Mouse (Mus musculus) CH12.LX (cell line): ENCODE measurements around the gene Slfn8. TPM values are rescaled to one million over a fixed set of nuclear protein-coding genes. Genes with fewer than 3 reads are reported as not detected.

Experiments used
- DNase-seq: peaks from one replicate; pipeline ENCODE4 v3.0.0-alpha.2; 2013; ENCODE audit errors: extremely low read depth
- H3K27ac ChIP-seq: 2 replicates; pipeline ENCODE4 v1.5.1; 2012; ENCODE audit warnings: low read depth, mild to moderate bottlenecking, control low read depth, moderate library complexity; ENCODE audit not compliant: insufficient read depth
- H3K27me3 ChIP-seq: replicated peaks from 2 replicates; pipeline ENCODE3; 2012; ENCODE audit warnings: inconsistent platforms
- H3K36me3 ChIP-seq, 2 experiments: replicated peaks in 1 of 2; 2 replicates each; pipeline versions ENCODE3 to v1.6.1; 2012; ENCODE audit warnings: inconsistent platforms in 1 of 2, low read length in 1 of 2, mild to moderate bottlenecking in 1 of 2, mixed read lengths in 1 of 2, moderate library complexity in 1 of 2; ENCODE audit not compliant: control insufficient read depth in 1 of 2, insufficient read depth in 1 of 2
- H3K4me1 ChIP-seq, 2 experiments: 2 replicates each; pipeline ENCODE4 v1.6.1; 2012; ENCODE audit warnings: inconsistent platforms in 1 of 2, moderate library complexity in 1 of 2; ENCODE audit not compliant: insufficient read depth in 2 of 2, control insufficient read depth in 1 of 2
- H3K4me2 ChIP-seq: 2 replicates; pipeline ENCODE4 v1.6.1; 2012; ENCODE audit warnings: low read depth, mild to moderate bottlenecking, control low read depth; ENCODE audit not compliant: poor library complexity, insufficient read depth, severe bottlenecking
- H3K4me3 ChIP-seq, 3 experiments: fragments of 150-350 bp in 1 of 3; sonication (generic) in 1 of 3; replicated peaks in 1 of 3; 2 replicates each; pipeline versions ENCODE3 to v1.5.1; 2011 to 2012; ENCODE audit warnings: low read depth in 2 of 3, low read length in 2 of 3, mild to moderate bottlenecking in 2 of 3, moderate library complexity in 2 of 3, control low read depth in 1 of 3, improper control_type of control experiment in 1 of 3, inconsistent platforms in 1 of 3, mixed read lengths in 1 of 3; ENCODE audit not compliant: poor library complexity in 1 of 3
- H3K79me2 ChIP-seq: replicated peaks from 2 replicates; pipeline ENCODE4 v1.6.1; 2012; ENCODE audit warnings: mild to moderate bottlenecking, moderate library complexity; ENCODE audit not compliant: control insufficient read depth, poor library complexity, insufficient read depth, severe bottlenecking; ENCODE audit errors: extremely low read depth
- H3K9ac ChIP-seq: 2 replicates; pipeline ENCODE4 v1.6.1; 2012; ENCODE audit warnings: low read depth, mild to moderate bottlenecking, control low read depth, moderate library complexity; ENCODE audit not compliant: insufficient read depth
- H3K9me3 ChIP-seq: replicated peaks from 2 replicates; pipeline ENCODE3; 2012; ENCODE audit warnings: low read length, inconsistent platforms, mixed read lengths
- BHLHE40 ChIP-seq: IDR thresholded peaks from 2 replicates; pipeline ENCODE4 v1.6.1; 2011; ENCODE audit warnings: mild to moderate bottlenecking, low read depth, low read length, improper control_type of control experiment
- CTCF ChIP-seq, 2 experiments: IDR thresholded peaks in 1 of 2; conservative IDR thresholded peaks in 1 of 2; 2 replicates each; pipeline ENCODE4 v1.5.1; 2011 to 2012; ENCODE audit warnings: low read depth in 2 of 2, low read length in 2 of 2, improper control_type of control experiment in 1 of 2, inconsistent platforms in 1 of 2, mild to moderate bottlenecking in 1 of 2, moderate library complexity in 1 of 2
- ELF1 ChIP-seq: IDR thresholded peaks from 2 replicates; pipeline ENCODE4 v1.6.1; 2014; ENCODE audit warnings: low read depth, mild to moderate bottlenecking, inconsistent platforms, low read length, improper control_type of control experiment
- EP300 ChIP-seq: IDR thresholded peaks from 2 replicates; pipeline ENCODE4 v1.6.1; 2011; ENCODE audit warnings: low read length, improper control_type of control experiment
- ETS1 ChIP-seq: conservative IDR thresholded peaks from 2 replicates; pipeline ENCODE4 v1.6.1; 2012; ENCODE audit warnings: low read depth, mild to moderate bottlenecking, inconsistent platforms, low read length, improper control_type of control experiment, moderate library complexity
- GABPA ChIP-seq: IDR thresholded peaks from 2 replicates; pipeline ENCODE4 v1.6.1; 2012; ENCODE audit warnings: low read depth, low read length, improper control_type of control experiment, inconsistent platforms; ENCODE audit not compliant: insufficient replicate concordance
- IRF4 ChIP-seq: IDR thresholded peaks from 2 replicates; pipeline ENCODE4 v1.6.1; 2014; ENCODE audit warnings: low read depth, mild to moderate bottlenecking, inconsistent platforms, low read length, improper control_type of control experiment
- JUN ChIP-seq: IDR thresholded peaks from 2 replicates; pipeline ENCODE4 v1.6.1; 2011; ENCODE audit warnings: low read depth, mild to moderate bottlenecking, low read length, improper control_type of control experiment, moderate library complexity; ENCODE audit not compliant: insufficient read depth
- JUND ChIP-seq: conservative IDR thresholded peaks from 2 replicates; pipeline ENCODE4 v1.6.1; 2011; ENCODE audit warnings: low read depth, low read length, improper control_type of control experiment
- MAFK ChIP-seq: IDR thresholded peaks from 2 replicates; pipeline ENCODE4 v1.6.1; 2011; ENCODE audit warnings: low read length, improper control_type of control experiment; ENCODE audit not compliant: insufficient replicate concordance
- MAZ ChIP-seq: IDR thresholded peaks from 2 replicates; pipeline ENCODE4 v1.6.1; 2012; ENCODE audit warnings: low read depth, mild to moderate bottlenecking, inconsistent platforms, low read length, improper control_type of control experiment, moderate library complexity
- MEF2A ChIP-seq: IDR thresholded peaks from 2 replicates; pipeline ENCODE4 v1.6.1; 2014; ENCODE audit warnings: low read depth, mild to moderate bottlenecking, inconsistent platforms, low read length, improper control_type of control experiment, borderline replicate concordance
- MXI1 ChIP-seq: IDR thresholded peaks from 2 replicates; pipeline ENCODE4 v1.6.1; 2011; ENCODE audit warnings: mild to moderate bottlenecking, low read depth, low read length, improper control_type of control experiment
- MYC ChIP-seq: IDR thresholded peaks from 2 replicates; pipeline ENCODE4 v1.6.1; 2011; ENCODE audit warnings: low read depth, mild to moderate bottlenecking, improper control_type of control experiment, low read length
- NELFE ChIP-seq: IDR thresholded peaks from 2 replicates; pipeline ENCODE4 v1.6.1; 2011; ENCODE audit warnings: low read depth, low read length, improper control_type of control experiment
- PAX5 ChIP-seq: IDR thresholded peaks from 2 replicates; pipeline ENCODE4 v1.6.1; 2012; ENCODE audit warnings: low read length, inconsistent platforms, mixed read lengths
- POLR2AphosphoS2 ChIP-seq: IDR thresholded peaks from 2 replicates; pipeline ENCODE4 v1.6.1; 2011; ENCODE audit warnings: low read depth, low read length, improper control_type of control experiment
- RAD21 ChIP-seq: IDR thresholded peaks from 2 replicates; pipeline ENCODE4 v1.6.1; 2011; ENCODE audit warnings: low read depth, mild to moderate bottlenecking, low read length, improper control_type of control experiment, moderate library complexity
- RCOR1 ChIP-seq: conservative IDR thresholded peaks from 2 replicates; pipeline ENCODE4 v1.6.1; 2012; ENCODE audit warnings: low read depth, mild to moderate bottlenecking, inconsistent platforms, low read length, improper control_type of control experiment
- SIN3A ChIP-seq: IDR thresholded peaks from 2 replicates; pipeline ENCODE4 v1.6.1; 2012; ENCODE audit warnings: low read length, improper control_type of control experiment, inconsistent platforms
- SMC3 ChIP-seq: IDR thresholded peaks from 2 replicates; pipeline ENCODE4 v1.6.1; 2011; ENCODE audit warnings: low read depth, low read length, improper control_type of control experiment
- TBP ChIP-seq: conservative IDR thresholded peaks from 2 replicates; pipeline ENCODE4 v1.6.1; 2011; ENCODE audit warnings: low read depth, low read length, improper control_type of control experiment
- TCF12 ChIP-seq: IDR thresholded peaks from 2 replicates; pipeline ENCODE4 v1.6.1; 2014; ENCODE audit warnings: low read depth, mild to moderate bottlenecking, inconsistent platforms, low read length, improper control_type of control experiment
- ZC3H11A ChIP-seq: IDR thresholded peaks from 2 replicates; pipeline ENCODE4 v1.6.1; 2012; ENCODE audit warnings: low read depth, mild to moderate bottlenecking, inconsistent platforms, low read length, improper control_type of control experiment
- ZMIZ1 ChIP-seq: IDR thresholded peaks from 2 replicates; pipeline ENCODE4 v1.6.1; 2012; ENCODE audit warnings: low read depth, mild to moderate bottlenecking, inconsistent platforms, low read length, improper control_type of control experiment
- ZNF384 ChIP-seq: IDR thresholded peaks from 2 replicates; pipeline ENCODE4 v1.6.1; 2012; ENCODE audit warnings: low read depth, low read length, improper control_type of control experiment, inconsistent platforms
- dilution Hi-C: fragments of 300-500 bp; cut with MboI; formaldehyde crosslinking; loops from 2 replicates; pipeline ENCODE4 v1.14.3; 2020; ENCODE audit warnings: low sequenced_read_pairs; ENCODE audit not compliant: extremely low pct_unique_long_range_greater_than_20kb, extremely low pct_ligation_motif_present
- in situ Hi-C: fragments of 300-500 bp; cut with MboI; formaldehyde crosslinking; loops from 3 replicates; pipeline ENCODE4 v1.14.3; 2019; ENCODE audit warnings: low sequenced_read_pairs, low pct_ligation_motif_present, low pct_unique_long_range_greater_than_20kb, mixed read lengths
- polyA plus RNA-seq: library from polyadenylated mRNA; unstranded; fragments of >175 nt; gene quantifications from 2 replicates; pipeline ENCODE4 v1.2.1, GENCODE M21; 2012; ENCODE audit warnings: low read depth; ENCODE audit not compliant: insufficient read length
- total RNA-seq, 2 experiments: library from RNA; depleted of rRNA; stranded (reverse); fragments of 300-350 nt in 1 of 2; fragments of >200 nt in 1 of 2; gene quantifications; 2 replicates each; pipeline ENCODE4 v1.2.3; 2012 to 2014

Slfn8 gene
- total and polyA plus RNA-seq, 3 experiments: 3.4 to 6.3 (median 4.1) TPM

GRCm38 (mm10) chr11:83045642-83046041 is 25.0 kb upstream of the Slfn8 start:
- in situ Hi-C loops: no loop called here
- H3K79me2 ChIP-seq: no peaks in the 10 kb centered on the region
- peak; percentile 45 for DNase-seq
- TF ChIP-seq BHLHE40: peak; percentile 73
- no peak for TF ChIP-seq RAD21
- TF ChIP-seq MAFK: no peak
- peak; percentile 79; the same call in 1 of the 2 replicates for TF ChIP-seq MEF2A
- TF ChIP-seq MAZ: no peak
- no peak for TF ChIP-seq CTCF (conservative IDR thresholded peaks at IDR 0.05 in 1 of 2, IDR thresholded peaks at IDR 0.05 in 1 of 2; ENCODE audit: low read depth in 2 of 2, low read length in 2 of 2)
- TF ChIP-seq JUND: peak; percentile 55
- no peak for TF ChIP-seq GABPA
- TF ChIP-seq JUN: peak; percentile 46; the same call in 1 of the 2 replicates
- TF ChIP-seq ZMIZ1: no peak
- no peak for TF ChIP-seq PAX5
- no peak for TF ChIP-seq NELFE
- peak; percentile 66; the same call in 1 of the 2 replicates for TF ChIP-seq IRF4
- TF ChIP-seq POLR2AphosphoS2: no peak
- no peak for TF ChIP-seq MXI1
- TF ChIP-seq EP300: peak; percentile 67; the same call in 1 of the 2 replicates
- TF ChIP-seq TBP: no peak
- TF ChIP-seq MYC: no peak
- no peak for TF ChIP-seq ELF1
- no peak for TF ChIP-seq SMC3
- TF ChIP-seq ETS1: peak; percentile 77
- TF ChIP-seq SIN3A: no peak
- no peak for TF ChIP-seq RCOR1
- TF ChIP-seq ZC3H11A: no peak
- TF ChIP-seq TCF12: no peak
- no peak for TF ChIP-seq ZNF384
- TF ChIP-seq, all 38 proteins: peak for 7
- H3K4me2 ChIP-seq: no peak overlapping the region; the same call in 1 of the 2 replicates
- H3K4me3 ChIP-seq: no peak overlapping the region
- H3K27ac ChIP-seq: peak overlapping the region; percentile 60
- H3K9me3 ChIP-seq: peaks cover 13% of the 10 kb centered on the region
- H3K4me1 ChIP-seq: peaks cover 21 to 44% of the 10 kb centered on the region in 2 experiments
- peaks cover 0 to 6% of the 10 kb centered on the region in 2 experiments for H3K36me3 ChIP-seq
- H3K9ac ChIP-seq: peak overlapping the region; percentile 85
- no peaks in the 10 kb centered on the region for H3K27me3 ChIP-seq
- dilution Hi-C loops: no loop called here
